Mouse (Mus musculus) cerebellum, adult 2 months (tissue): ENCODE data around the gene Rbms3. TPM values are rescaled to one million over a fixed set of nuclear protein-coding genes. Genes with fewer than 3 reads are reported as not detected.

Source experiments
- DNase-seq, 2 experiments: peaks; one replicate each; pipeline ENCODE4 v3.0.0; 2021
- H3K27ac ChIP-seq: fragments of 200-500 bp; 2 replicates; pipeline ENCODE4 v1.5.1; 2012; ENCODE audit warnings: low read length, control low read depth, inconsistent platforms; ENCODE audit not compliant: insufficient read depth
- H3K27me3 ChIP-seq: fragments of 200-500 bp; 2 replicates; pipeline ENCODE4 v1.6.1; 2012; ENCODE audit warnings: inconsistent platforms, mild to moderate bottlenecking, low read length, moderate library complexity; ENCODE audit not compliant: control insufficient read depth, insufficient read depth
- H3K4me1 ChIP-seq: fragments of 200-500 bp; 2 replicates; pipeline ENCODE4 v1.6.1; 2011; ENCODE audit warnings: low read length; ENCODE audit not compliant: control insufficient read depth, insufficient read depth
- H3K4me3 ChIP-seq: fragments of 200-500 bp; replicated peaks from 2 replicates; pipeline ENCODE3; 2011; ENCODE audit warnings: mild to moderate bottlenecking, low read depth, low read length, control low read depth; ENCODE audit not compliant: insufficient read depth
- CTCF ChIP-seq: fragments of 200-500 bp; IDR thresholded peaks from 2 replicates; pipeline ENCODE4 v1.5.1; 2011; ENCODE audit warnings: low read depth, mild to moderate bottlenecking, control low read depth, low read length, moderate library complexity, borderline replicate concordance; ENCODE audit not compliant: insufficient read depth
- POLR2A ChIP-seq: fragments of 200-500 bp; IDR thresholded peaks from 2 replicates; pipeline ENCODE4 v1.6.1; 2011; ENCODE audit warnings: low read length, control low read depth, borderline replicate concordance; ENCODE audit not compliant: insufficient read depth
- WGBS: fragments of 180-500 bp; shearing (Covaris S2); methylation state at CpG from one replicate; pipeline ENCODE4 v1.1.7; 2018; 5-methylcytosine and 5-hydroxymethylcytosine counted together
- polyA plus RNA-seq: library from polyadenylated mRNA; depleted of rRNA; stranded (reverse); fragments of >200 nt; gene quantifications from 2 replicates; pipeline ENCODE4 v1.2.3, GENCODE M21; 2012

Gene Rbms3
- polyA plus RNA-seq, 1 experiment: 13.3 TPM

DNA sequence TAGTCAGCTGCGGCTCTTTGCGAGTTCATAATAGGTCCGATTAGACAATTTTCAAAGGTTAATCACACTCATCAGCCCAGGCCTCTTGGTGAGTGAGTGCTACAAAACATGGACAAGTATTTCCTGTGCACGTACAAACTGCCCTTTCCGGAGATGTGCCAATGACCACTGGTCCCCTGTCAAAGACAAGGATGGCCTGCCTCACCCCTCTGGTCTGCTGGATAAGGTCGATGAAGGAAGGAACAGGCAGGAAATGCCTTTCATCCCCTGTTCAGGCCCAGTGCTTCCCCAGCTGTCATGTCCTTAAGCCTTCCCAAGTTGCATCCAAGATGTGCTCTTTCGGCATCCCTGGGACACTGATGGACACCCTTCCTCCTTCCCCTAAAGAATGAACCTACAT is 1016.4 kb downstream of the Rbms3 start:
- TF ChIP-seq POLR2A (no peak), CTCF (no peak)
- Histone ChIP-seq H3K4me3 (no peak overlapping the region), H3K27me3 (no peaks in the 10 kb centered on the region), H3K27ac (no peak overlapping the region), H3K4me1 (no peaks in the 10 kb centered on the region)
- 87% methylated on average over 7 of the region's 7 CpGs for WGBS
- DNase-seq: no peak

DNA sequence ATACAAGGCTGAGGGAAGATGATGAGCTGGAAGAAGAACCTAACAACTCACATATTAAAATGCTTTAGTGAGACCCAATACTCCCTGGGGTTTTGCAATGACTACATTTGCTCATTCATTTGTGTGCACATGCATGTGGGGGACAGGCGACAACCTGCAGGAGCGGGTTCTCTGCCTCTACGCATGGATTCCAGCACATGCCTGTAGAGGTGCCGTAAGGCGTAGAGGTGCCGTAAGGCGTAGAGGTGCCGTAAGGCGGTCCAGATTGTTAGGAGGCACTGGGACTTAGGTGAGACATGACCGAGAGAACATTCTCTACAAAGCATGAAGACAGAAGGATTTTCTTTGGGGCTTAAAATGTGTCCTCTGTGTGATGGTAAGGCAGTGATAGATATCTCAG is 1033.7 kb downstream of the Rbms3 start:
- 97% methylated on average over 10 of the region's 10 CpGs for WGBS

DNA sequence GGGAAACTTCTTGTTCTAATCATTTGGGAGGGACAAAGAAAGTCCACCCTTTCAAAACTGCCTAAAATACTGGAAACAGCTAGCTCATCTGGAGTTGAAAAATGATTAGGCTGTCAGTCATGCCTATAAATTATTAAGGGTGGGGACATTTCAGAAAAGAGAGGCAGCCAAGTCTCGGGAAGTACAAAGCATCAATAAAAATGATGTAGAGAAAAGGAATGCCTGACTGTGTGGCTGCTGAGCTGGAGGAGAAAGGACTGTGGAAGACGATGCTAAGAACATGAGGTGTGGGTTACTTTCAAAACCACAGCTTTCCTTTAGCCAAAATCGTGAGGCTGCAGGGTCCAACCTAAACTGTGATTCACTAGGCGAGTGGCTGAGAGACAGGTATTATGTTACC is 1037.2 kb downstream of the Rbms3 start:
- H3K27ac ChIP-seq: no peak overlapping the region
- H3K4me1 ChIP-seq: no peaks in the 10 kb centered on the region
- no peak overlapping the region for H3K4me3 ChIP-seq
- no peaks in the 10 kb centered on the region for H3K27me3 ChIP-seq
- TF ChIP-seq CTCF (no peak), POLR2A (no peak)
- no peak for DNase-seq
- WGBS: 87% methylated on average over 4 of the region's 4 CpGs

More for the DNA sequence above, 1033.7 kb downstream of the Rbms3 start:
- H3K4me1 ChIP-seq: no peaks in the 10 kb centered on the region
- TF ChIP-seq POLR2A: no peak
- TF ChIP-seq CTCF: no peak
- H3K27me3 ChIP-seq: no peaks in the 10 kb centered on the region
- H3K27ac ChIP-seq: no peak overlapping the region
- no peak overlapping the region for H3K4me3 ChIP-seq
- DNase-seq: no peak

DNA sequence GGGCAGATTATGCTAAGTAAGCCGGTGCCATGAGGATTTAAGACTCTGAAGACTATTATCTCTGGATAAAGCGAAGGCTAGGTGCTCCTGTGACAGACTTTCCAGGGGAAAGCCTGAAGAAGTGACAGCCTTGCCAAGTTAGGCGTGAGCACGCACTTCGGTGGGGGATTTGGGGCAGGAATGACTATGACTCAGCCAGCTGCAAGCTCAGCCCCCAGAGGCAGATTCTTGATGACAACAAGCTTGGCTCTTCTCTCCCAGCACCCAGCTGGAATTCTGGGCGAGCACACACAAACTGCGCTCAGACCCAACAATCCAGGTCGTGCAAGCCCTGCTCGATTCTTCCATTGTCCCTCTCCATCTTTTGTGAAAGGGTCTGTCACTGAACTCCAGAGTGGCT is 1038.6 kb downstream of the Rbms3 start:
- WGBS: 64% methylated on average over 9 of the region's 9 CpGs
- no peak for DNase-seq
- no peak for TF ChIP-seq POLR2A
- TF ChIP-seq CTCF: no peak

DNA sequence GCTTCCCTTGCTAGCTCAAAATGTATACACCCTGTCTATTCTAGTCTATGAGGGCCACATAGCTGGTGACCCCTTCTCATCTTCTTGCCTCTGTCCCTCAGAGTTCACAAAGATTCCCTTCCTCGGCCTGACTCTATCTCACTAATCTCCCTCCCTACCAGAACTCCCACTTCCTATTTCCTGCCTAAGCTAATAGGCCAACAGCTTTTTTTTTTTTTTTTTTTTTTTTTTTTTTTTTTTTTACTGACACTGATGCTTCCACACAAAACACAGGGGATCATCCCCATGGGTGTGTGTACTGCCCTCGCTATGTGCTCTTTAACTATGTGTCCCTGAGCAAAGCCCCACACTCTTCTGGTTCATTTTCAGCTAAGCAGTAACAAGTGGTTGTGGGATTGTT is 1060.0 kb downstream of the Rbms3 start:
- no peaks in the 10 kb centered on the region for H3K27me3 ChIP-seq
- no peak overlapping the region for H3K27ac ChIP-seq
- WGBS: 87% methylated on average over 2 of the region's 2 CpGs
- no peak for TF ChIP-seq CTCF
- TF ChIP-seq POLR2A: no peak
- no peak overlapping the region for H3K4me3 ChIP-seq
- DNase-seq: no peak
- H3K4me1 ChIP-seq: no peaks in the 10 kb centered on the region

More for the DNA sequence above, 1038.6 kb downstream of the Rbms3 start:
- Histone ChIP-seq H3K4me1 (no peaks in the 10 kb centered on the region), H3K27ac (no peak overlapping the region), H3K4me3 (no peak overlapping the region), H3K27me3 (no peaks in the 10 kb centered on the region)

DNA sequence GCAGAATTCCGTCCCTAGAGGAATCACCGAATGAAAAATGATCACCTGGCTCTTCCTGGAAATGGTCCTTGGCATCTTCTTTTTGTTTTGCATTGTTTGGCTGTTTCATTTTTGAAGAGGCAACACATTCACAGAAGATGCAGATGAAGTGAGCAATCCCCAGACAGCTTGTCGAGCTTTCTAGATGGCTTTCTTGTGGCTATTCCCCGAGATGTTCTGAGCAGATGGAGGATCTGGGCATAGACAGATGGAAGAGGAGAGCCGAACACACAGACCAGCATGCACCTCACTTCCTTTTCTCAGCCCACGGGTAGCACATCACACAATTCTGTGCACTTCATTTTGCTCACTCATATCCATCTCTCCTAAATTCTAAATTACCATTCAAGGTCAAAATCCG is 1063.0 kb downstream of the Rbms3 start:
- no peak overlapping the region for H3K4me3 ChIP-seq
- TF ChIP-seq CTCF: no peak
- TF ChIP-seq POLR2A: no peak
- WGBS: 48% methylated on average over 7 of the region's 7 CpGs
- H3K27me3 ChIP-seq: no peaks in the 10 kb centered on the region
- DNase-seq: no peak
- H3K4me1 ChIP-seq: no peaks in the 10 kb centered on the region
- H3K27ac ChIP-seq: no peak overlapping the region

DNA sequence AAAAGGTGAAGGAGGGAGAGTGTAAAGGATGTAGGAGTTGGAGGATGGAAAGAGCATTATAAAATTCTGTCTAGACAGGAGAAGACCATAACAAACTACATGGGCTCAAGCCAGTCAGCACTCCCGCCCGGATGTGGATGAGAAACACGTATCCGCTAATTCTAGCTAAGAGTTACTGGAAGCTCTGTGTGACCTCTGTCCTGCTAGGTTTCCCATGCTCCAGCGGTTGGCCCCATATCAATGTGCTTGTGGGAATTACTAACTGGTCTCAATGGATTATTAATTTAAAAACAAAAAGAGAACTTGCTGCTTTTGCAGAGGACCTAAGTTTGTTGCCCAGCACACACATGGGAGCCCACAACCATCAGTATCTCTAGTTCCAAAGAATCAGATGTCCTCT is 1071.9 kb downstream of the Rbms3 start:
- WGBS: 92% methylated on average over 5 of the region's 5 CpGs
- Histone ChIP-seq H3K27ac (no peak overlapping the region), H3K27me3 (no peaks in the 10 kb centered on the region), H3K4me3 (no peak overlapping the region), H3K4me1 (no peaks in the 10 kb centered on the region)
- TF ChIP-seq CTCF (no peak), POLR2A (no peak)
- DNase-seq: no peak

DNA sequence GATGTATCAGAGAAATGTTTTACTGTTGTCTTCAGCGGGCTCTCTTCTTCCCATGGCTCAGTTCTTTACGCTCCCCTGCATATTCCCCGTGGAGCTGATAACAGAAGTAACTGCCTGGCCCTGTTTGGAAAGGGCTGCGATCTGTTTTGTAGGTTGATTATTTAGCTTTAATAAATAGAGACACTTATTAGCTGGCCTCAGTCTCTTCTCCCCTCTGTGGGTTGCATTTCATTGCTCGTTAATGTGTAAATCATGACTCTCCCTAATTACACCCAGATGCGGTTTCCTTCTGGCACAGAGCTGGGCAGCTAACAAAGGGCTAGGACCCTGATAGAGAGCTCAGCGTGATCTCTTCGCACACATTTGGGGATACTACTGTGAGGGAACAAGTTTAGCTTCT is 1073.1 kb downstream of the Rbms3 start:
- Histone ChIP-seq H3K27me3 (no peaks in the 10 kb centered on the region), H3K4me1 (no peaks in the 10 kb centered on the region), H3K4me3 (no peak overlapping the region), H3K27ac (no peak overlapping the region)
- WGBS: 30% methylated on average over 8 of the region's 8 CpGs
- TF ChIP-seq POLR2A (no peak), CTCF (no peak)
- DNase-seq: no peak
